Mouse (Mus musculus) kidney, embryonic 14.5 days (tissue): ENCODE measurements around the gene Rprd1b. TPM values are rescaled to one million over a fixed set of nuclear protein-coding genes. Genes with fewer than 3 reads are reported as not detected.

Source experiments
- ATAC-seq: fragments of 200-750 bp; cut with Nextera tagmentation; 2 replicates; pipeline ENCODE4 v1.8.0; 2017; ENCODE audit warnings: moderate number of reproducible peaks, mild to moderate bottlenecking, moderate TSS enrichment, moderate library complexity; ENCODE audit not compliant: low FRiP score, low TSS enrichment
- H3K27ac ChIP-seq: fragments of 300-500 bp; sonication (generic); 2 replicates; pipeline ENCODE4 v1.5.1; 2014; ENCODE audit warnings: low read depth, mild to moderate bottlenecking, low read length, moderate library complexity, mixed read lengths
- H3K27me3 ChIP-seq: fragments of 300-500 bp; sonication (generic); 2 replicates; pipeline ENCODE4 v1.6.1; 2014; ENCODE audit warnings: mild to moderate bottlenecking, low read length; ENCODE audit not compliant: control insufficient read depth, insufficient read depth
- H3K36me3 ChIP-seq: fragments of 300-500 bp; sonication (generic); 2 replicates; pipeline ENCODE4 v1.6.1; 2014; ENCODE audit warnings: low read length, mixed read lengths; ENCODE audit not compliant: control insufficient read depth, insufficient read depth
- H3K4me1 ChIP-seq: fragments of 300-500 bp; sonication (generic); 2 replicates; pipeline ENCODE4 v1.6.1; 2014; ENCODE audit warnings: low read length, mixed read lengths; ENCODE audit not compliant: control insufficient read depth, insufficient read depth
- H3K4me2 ChIP-seq: fragments of 300-500 bp; sonication (generic); replicated peaks from 2 replicates; pipeline ENCODE4 v1.6.1; 2014; ENCODE audit warnings: low read depth, mild to moderate bottlenecking, low read length
- H3K4me3 ChIP-seq: fragments of 300-500 bp; sonication (generic); 2 replicates; pipeline ENCODE4 v1.5.1; 2014; ENCODE audit warnings: mild to moderate bottlenecking, low read length
- H3K9ac ChIP-seq: fragments of 300-500 bp; sonication (generic); 2 replicates; pipeline ENCODE4 v1.6.1; 2014; ENCODE audit warnings: low read depth, mild to moderate bottlenecking, low read length, moderate library complexity
- H3K9me3 ChIP-seq: fragments of 300-500 bp; sonication (generic); 2 replicates; pipeline ENCODE4 v1.6.1; 2016; ENCODE audit warnings: low read length; ENCODE audit not compliant: control insufficient read depth
- WGBS: fragments of 180-500 bp; shearing (Covaris S2); extraction: QIAGEN DNeasy Blood & Tissue Kit; methylation state at CpG from one replicate; pipeline ENCODE4 v1.1.7; 2014; 5-methylcytosine and 5-hydroxymethylcytosine counted together
- polyA plus RNA-seq: library from polyadenylated mRNA; unstranded; fragments of >200 nt; fragmentation: Nextera tagmentation; extraction: Ambion mirVana; gene quantifications from 2 replicates; pipeline ENCODE4 v1.2.1, GENCODE M21; 2014

The Rprd1b gene
- polyA plus RNA-seq, 1 experiment from 2014 or later, result 53.3 TPM

GRCm38 (mm10) chr2:158144750-158145527 is 116.6 kb downstream of the Rprd1b start:
- peak overlapping the region; percentile 68 for H3K4me2 ChIP-seq
- 83% methylated on average over 6 of the region's 6 CpGs for WGBS
- H3K9me3 ChIP-seq, result no peaks in the 10 kb centered on the region
- peak overlapping the region; percentile 46; the same call in 1 of the 2 replicates for H3K4me3 ChIP-seq
- no peak for ATAC-seq
- H3K9ac ChIP-seq, result peak overlapping the region; percentile 31; the same call in 1 of the 2 replicates
- no peaks in the 10 kb centered on the region; the same call in 1 of the 2 replicates for H3K36me3 ChIP-seq
- H3K4me1 ChIP-seq, result peaks cover 26% of the 10 kb centered on the region
- 0 out of 2 replicates have a peak, but pooled peaks cover 5% of the 10 kb centered on the region for H3K27me3 ChIP-seq
- no peak overlapping the region for H3K27ac ChIP-seq

DNA sequence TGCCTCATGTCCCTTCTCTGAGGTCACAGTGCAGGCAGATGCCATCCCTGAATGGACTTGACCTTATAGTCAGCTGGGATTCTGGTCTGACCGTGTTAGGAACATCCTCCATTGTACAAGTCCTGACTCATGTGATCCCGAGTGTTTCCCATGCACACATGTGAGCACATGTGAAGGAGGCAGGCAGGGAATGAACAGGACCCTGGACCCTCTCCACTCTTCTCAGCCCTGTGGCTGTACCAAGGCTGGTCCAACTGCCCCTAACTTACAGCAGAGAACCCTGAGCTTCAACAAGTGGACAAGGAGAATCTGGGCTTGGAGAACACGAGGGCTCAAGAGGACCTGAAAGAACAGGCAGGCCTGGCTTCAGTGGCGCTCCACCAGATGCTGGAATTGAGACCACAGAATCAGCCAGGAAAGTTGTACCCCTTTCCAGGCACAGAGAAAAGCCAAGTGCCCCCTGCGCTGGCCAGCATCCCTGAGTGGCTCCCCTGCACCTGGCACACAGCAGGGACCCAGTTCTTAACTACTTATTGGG is 117.3 kb downstream of the Rprd1b start:
- no peak overlapping the region for H3K27ac ChIP-seq
- H3K9me3 ChIP-seq, result no peaks in the 10 kb centered on the region
- no peak for ATAC-seq
- peaks cover 26% of the 10 kb centered on the region for H3K4me1 ChIP-seq
- 0 out of 2 replicates have a peak, but pooled peaks cover 5% of the 10 kb centered on the region for H3K27me3 ChIP-seq
- H3K9ac ChIP-seq, result peak overlapping the region; percentile 60
- 72% methylated on average over 5 of the region's 5 CpGs for WGBS
- peak overlapping the region; percentile 68 for H3K4me2 ChIP-seq
- peak overlapping the region; percentile 46 for H3K4me3 ChIP-seq
- no peaks in the 10 kb centered on the region; the same call in 1 of the 2 replicates for H3K36me3 ChIP-seq

- no peak within 1 kb of the TSS for H3K27ac ChIP-seq
- H3K4me3 ChIP-seq, result peak within 1 kb of the TSS; percentile 46
- peak within 1 kb of the TSS; percentile 68 for H3K4me2 ChIP-seq
- no peaks in the 10 kb centered on the region; the same call in 1 of the 2 replicates for H3K36me3 ChIP-seq
- H3K9me3 ChIP-seq, result no peaks in the 10 kb centered on the region
- 2% methylated on average over 22 of the region's 33 CpGs for WGBS
- peaks cover 22% of the 10 kb centered on the region for H3K4me1 ChIP-seq
- H3K27me3 ChIP-seq, result 0 out of 2 replicates have a peak, but pooled peaks cover 5% of the 10 kb centered on the region
- H3K9ac ChIP-seq, result peak within 1 kb of the TSS; percentile 60
- peak; percentile 66 for ATAC-seq
Measured at GRCm38 (mm10) chr2:158146223-158146622, 117.9 kb downstream of the Rprd1b start, which contains the start of gene Tgm2. TSS of gene Tgm2 (minus strand) at chr2:158146436.

GRCm38 (mm10) chr2:158146971-158147370 is 118.7 kb downstream of the Rprd1b start:
- H3K27ac ChIP-seq, result no peak overlapping the region
- H3K4me1 ChIP-seq, result peaks cover 21% of the 10 kb centered on the region
- no peak overlapping the region for H3K9ac ChIP-seq
- no peak overlapping the region for H3K4me2 ChIP-seq
- no peak for ATAC-seq
- no peak overlapping the region for H3K4me3 ChIP-seq
- no peaks in the 10 kb centered on the region for H3K36me3 ChIP-seq
- WGBS, result 94% methylated on average over 8 of the region's 8 CpGs
- H3K9me3 ChIP-seq, result no peaks in the 10 kb centered on the region
- H3K27me3 ChIP-seq, result 0 out of 2 replicates have a peak, but pooled peaks cover 5% of the 10 kb centered on the region

- Histone ChIP-seq H3K27me3 (0 out of 2 replicates have a peak, but pooled peaks cover under 1% of the 10 kb centered on the region), H3K4me2 (no peak overlapping the region), H3K27ac (no peak overlapping the region), H3K9ac (no peak overlapping the region), H3K4me1 (peaks cover 14% of the 10 kb centered on the region), H3K4me3 (no peak overlapping the region), H3K36me3 (no peaks in the 10 kb centered on the region), H3K9me3 (no peaks in the 10 kb centered on the region)
- WGBS, result 97% methylated on average over 3 of the region's 3 CpGs
- no peak for ATAC-seq
Measured at GRCm38 (mm10) chr2:158151077-158151476, 122.8 kb downstream of the Rprd1b start.

- peaks cover 13% of the 10 kb centered on the region for H3K4me1 ChIP-seq
- peak; percentile 64; the same call in 1 of the 2 replicates for ATAC-seq
- no peaks in the 10 kb centered on the region for H3K27me3 ChIP-seq
- H3K9ac ChIP-seq, result no peak overlapping the region
- no peaks in the 10 kb centered on the region for H3K36me3 ChIP-seq
- H3K4me3 ChIP-seq, result no peak overlapping the region
- H3K27ac ChIP-seq, result no peak overlapping the region
- 50% methylated on average over 6 of the region's 6 CpGs for WGBS
- H3K4me2 ChIP-seq, result no peak overlapping the region
- H3K9me3 ChIP-seq, result no peaks in the 10 kb centered on the region
Measured at GRCm38 (mm10) chr2:158152685-158153309, 124.5 kb downstream of the Rprd1b start.

GRCm38 (mm10) chr2:158153728-158154343 is 125.5 kb downstream of the Rprd1b start:
- Histone ChIP-seq H3K4me2 (peak overlapping the region; percentile 63), H3K27me3 (no peaks in the 10 kb centered on the region), H3K9me3 (no peaks in the 10 kb centered on the region), H3K9ac (peak overlapping the region; percentile 47; the same call in 1 of the 2 replicates), H3K27ac (no peak overlapping the region; the same call in 1 of the 2 replicates), H3K36me3 (no peaks in the 10 kb centered on the region), H3K4me1 (peaks cover 13% of the 10 kb centered on the region), H3K4me3 (peak overlapping the region; percentile 29)
- 2% methylated on average over 22 of the region's 22 CpGs for WGBS
- ATAC-seq, result peak; percentile 28; the same call in 1 of the 2 replicates

DNA sequence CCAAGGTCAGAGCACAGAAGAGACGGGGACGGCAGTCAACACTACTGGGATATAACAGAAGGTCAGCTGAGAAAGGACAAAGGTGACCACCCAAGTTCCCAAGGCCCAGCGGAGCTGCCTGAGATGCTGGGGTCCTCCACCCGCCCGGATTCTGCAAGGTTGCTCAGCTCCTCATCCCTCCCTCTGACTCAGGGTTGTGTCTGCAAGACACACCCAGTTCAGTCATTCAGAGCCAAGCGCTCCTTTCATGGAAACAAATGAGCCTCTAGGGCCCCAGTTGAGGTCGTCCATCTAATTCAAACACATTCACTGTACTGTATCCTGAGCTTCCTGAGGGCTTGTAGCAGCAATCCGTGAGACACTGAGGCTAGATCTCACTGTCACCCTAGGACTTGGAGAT is 126.3 kb downstream of the Rprd1b start:
- Histone ChIP-seq H3K4me3 (no peak overlapping the region), H3K9ac (no peak overlapping the region), H3K9me3 (no peaks in the 10 kb centered on the region), H3K4me1 (peaks cover 13% of the 10 kb centered on the region), H3K27ac (no peak overlapping the region), H3K27me3 (no peaks in the 10 kb centered on the region), H3K36me3 (no peaks in the 10 kb centered on the region), H3K4me2 (no peak overlapping the region; the same call in 1 of the 2 replicates)
- no peak for ATAC-seq
- 48% methylated on average over 8 of the region's 8 CpGs for whole genome bisulfite sequencing
